Mouse (Mus musculus) forebrain, embryonic 15.5 days (tissue): ENCODE measurements around the gene Eaf1. TPM values are rescaled to one million over a fixed set of nuclear protein-coding genes. Genes with fewer than 3 reads are reported as not detected.

Source experiments
- ATAC-seq: fragments of 200-750 bp; cut with Nextera tagmentation; replicated peaks from 2 replicates; pipeline ENCODE4 v1.8.0; 2017; ENCODE audit warnings: mild to moderate bottlenecking, moderate TSS enrichment, moderate library complexity
- H3K27ac ChIP-seq: fragments of 300-500 bp; sonication (generic); replicated peaks from 2 replicates; pipeline ENCODE4 v1.5.1; 2015; ENCODE audit warnings: mild to moderate bottlenecking, inconsistent platforms
- H3K27me3 ChIP-seq: fragments of 300-500 bp; sonication (generic); 2 replicates; pipeline ENCODE4 v1.6.1; 2015; ENCODE audit warnings: inconsistent platforms
- H3K36me3 ChIP-seq: fragments of 300-500 bp; sonication (generic); 2 replicates; pipeline ENCODE4 v1.6.1; 2015; ENCODE audit warnings: mild to moderate bottlenecking, inconsistent platforms
- H3K4me1 ChIP-seq: fragments of 300-500 bp; sonication (generic); 2 replicates; pipeline ENCODE4 v1.6.1; 2015; ENCODE audit warnings: inconsistent platforms
- H3K4me2 ChIP-seq: fragments of 300-500 bp; sonication (generic); replicated peaks from 2 replicates; pipeline ENCODE4 v1.6.1; 2015; ENCODE audit warnings: mild to moderate bottlenecking, inconsistent platforms
- H3K4me3 ChIP-seq: fragments of 300-500 bp; sonication (generic); 2 replicates; pipeline ENCODE4 v1.5.1; 2015; ENCODE audit warnings: mild to moderate bottlenecking, inconsistent platforms
- H3K9ac ChIP-seq: fragments of 300-500 bp; sonication (generic); replicated peaks from 2 replicates; pipeline ENCODE4 v1.6.1; 2015; ENCODE audit warnings: mild to moderate bottlenecking, inconsistent platforms
- H3K9me3 ChIP-seq: fragments of 300-500 bp; sonication (generic); 2 replicates; pipeline ENCODE4 v1.6.1; 2016; ENCODE audit warnings: inconsistent platforms
- WGBS: fragments of 180-500 bp; shearing (Covaris S2); methylation state at CpG from one replicate; pipeline ENCODE4 v1.1.7; 2015; ENCODE audit warnings: mixed read lengths; 5-methylcytosine and 5-hydroxymethylcytosine counted together
- polyA plus RNA-seq: library from polyadenylated mRNA; unstranded; fragments of >200 nt; fragmentation: Nextera tagmentation; extraction: Ambion mirVana; gene quantifications from 2 replicates; pipeline ENCODE4 v1.2.1, GENCODE M21; 2015

Eaf1 gene
- polyA plus RNA-seq, 1 experiment from 2014 or later = 11.2 TPM

- WGBS = 86% methylated on average over 5 of the region's 5 CpGs
- peaks cover 82% of the 10 kb centered on the region for H3K36me3 ChIP-seq
- no peaks in the 10 kb centered on the region for H3K27me3 ChIP-seq
- no peak overlapping the region for H3K4me3 ChIP-seq
- H3K4me1 ChIP-seq = no peaks in the 10 kb centered on the region
- no peaks in the 10 kb centered on the region for H3K9me3 ChIP-seq
- ATAC-seq = no peak
- H3K4me2 ChIP-seq = no peak overlapping the region
- no peak overlapping the region for H3K9ac ChIP-seq
- no peak overlapping the region for H3K27ac ChIP-seq
These were observed 11.8 kb upstream of the Eaf1 start for GRCm38 (mm10) chr14:31482417-31482816.

- no peaks in the 10 kb centered on the region for H3K4me1 ChIP-seq
- no peaks in the 10 kb centered on the region for H3K27me3 ChIP-seq
- ATAC-seq = no peak
- no peak overlapping the region for H3K27ac ChIP-seq
- H3K9ac ChIP-seq = no peak overlapping the region
- H3K9me3 ChIP-seq = no peaks in the 10 kb centered on the region
- peaks cover 77% of the 10 kb centered on the region for H3K36me3 ChIP-seq
- H3K4me3 ChIP-seq = no peak overlapping the region
- H3K4me2 ChIP-seq = no peak overlapping the region
- WGBS = 87% methylated on average over 4 of the region's 4 CpGs
These were observed 7.7 kb upstream of the Eaf1 start for GRCm38 (mm10) chr14:31486465-31486864.

GRCm38 (mm10) chr14:31488055-31488454 is 6.1 kb upstream of the Eaf1 start:
- peaks cover 7% of the 10 kb centered on the region for H3K4me1 ChIP-seq
- no peak overlapping the region for H3K27ac ChIP-seq
- WGBS = 98% methylated on average over 6 of the region's 6 CpGs
- peaks cover 73% of the 10 kb centered on the region for H3K36me3 ChIP-seq
- ATAC-seq = no peak
- no peak overlapping the region for H3K4me3 ChIP-seq
- H3K4me2 ChIP-seq = no peak overlapping the region
- no peaks in the 10 kb centered on the region for H3K9me3 ChIP-seq
- no peaks in the 10 kb centered on the region for H3K27me3 ChIP-seq
- no peak overlapping the region for H3K9ac ChIP-seq

GRCm38 (mm10) chr14:31493901-31494300 is 298 bp upstream of the Eaf1 start:
- Histone ChIP-seq H3K4me3 (peak overlapping the region; percentile 75), H3K4me2 (peak overlapping the region; percentile 73), H3K4me1 (peaks cover 38% of the 10 kb centered on the region), H3K9me3 (no peaks in the 10 kb centered on the region), H3K9ac (peak overlapping the region; percentile 85), H3K27ac (no peak overlapping the region), H3K36me3 (peaks cover 31% of the 10 kb centered on the region), H3K27me3 (no peaks in the 10 kb centered on the region)
- no peak for ATAC-seq
- 53% methylated on average over 9 of the region's 9 CpGs for WGBS

- Histone ChIP-seq H3K4me1 (peaks cover 38% of the 10 kb centered on the region), H3K27ac (peak within 1 kb of the TSS; percentile 88), H3K9ac (peak within 1 kb of the TSS; percentile 85), H3K27me3 (no peaks in the 10 kb centered on the region), H3K36me3 (peaks cover 33% of the 10 kb centered on the region), H3K4me2 (peak within 1 kb of the TSS; percentile 73), H3K4me3 (peak within 1 kb of the TSS; percentile 75), H3K9me3 (no peaks in the 10 kb centered on the region)
- ATAC-seq = peak; percentile 98
- under 1% methylated on average over 49 of the region's 49 CpGs for WGBS
These were observed 816 bp downstream of the Eaf1 start, which contains the start of gene Mettl6 for GRCm38 (mm10) chr14:31494975-31495455. Gene Mettl6 (minus strand): TSS chr14:31495040.

- peak overlapping the region; percentile 88 for H3K27ac ChIP-seq
- peak overlapping the region; percentile 85 for H3K9ac ChIP-seq
- WGBS = 5% methylated on average over 8 of the region's 8 CpGs
- H3K4me1 ChIP-seq = peaks cover 38% of the 10 kb centered on the region
- H3K36me3 ChIP-seq = peaks cover 36% of the 10 kb centered on the region
- ATAC-seq = no peak
- H3K4me2 ChIP-seq = peak overlapping the region; percentile 73
- peak overlapping the region; percentile 75 for H3K4me3 ChIP-seq
- H3K27me3 ChIP-seq = no peaks in the 10 kb centered on the region
- H3K9me3 ChIP-seq = no peaks in the 10 kb centered on the region
These were observed 1.3 kb downstream of the Eaf1 start for GRCm38 (mm10) chr14:31495538-31495937.

GRCm38 (mm10) chr14:31496241-31496646 is 2.0 kb downstream of the Eaf1 start:
- peak overlapping the region; percentile 75 for H3K4me3 ChIP-seq
- no peaks in the 10 kb centered on the region for H3K27me3 ChIP-seq
- peaks cover 38% of the 10 kb centered on the region for H3K4me1 ChIP-seq
- no peaks in the 10 kb centered on the region for H3K9me3 ChIP-seq
- peaks cover 38% of the 10 kb centered on the region for H3K36me3 ChIP-seq
- H3K9ac ChIP-seq = peak overlapping the region; percentile 85
- H3K4me2 ChIP-seq = peak overlapping the region; percentile 73
- H3K27ac ChIP-seq = no peak overlapping the region
- ATAC-seq = no peak
- 59% methylated on average over 7 of the region's 7 CpGs for WGBS

- H3K4me1 ChIP-seq = peaks cover 19% of the 10 kb centered on the region
- no peak overlapping the region for H3K27ac ChIP-seq
- WGBS = 91% methylated on average over 1 of the region's 1 CpGs
- no peak overlapping the region for H3K4me2 ChIP-seq
- no peak overlapping the region for H3K9ac ChIP-seq
- H3K27me3 ChIP-seq = no peaks in the 10 kb centered on the region
- no peak overlapping the region for H3K4me3 ChIP-seq
- H3K36me3 ChIP-seq = peaks cover 57% of the 10 kb centered on the region
- H3K9me3 ChIP-seq = no peaks in the 10 kb centered on the region
- ATAC-seq = no peak
These were observed 5.3 kb downstream of the Eaf1 start for GRCm38 (mm10) chr14:31499526-31499925.

- WGBS = 94% methylated on average over 13 of the region's 13 CpGs
- H3K9ac ChIP-seq = no peak overlapping the region
- no peak overlapping the region for H3K27ac ChIP-seq
- H3K4me1 ChIP-seq = no peaks in the 10 kb centered on the region
- H3K4me3 ChIP-seq = no peak overlapping the region
- no peaks in the 10 kb centered on the region for H3K27me3 ChIP-seq
- no peak for ATAC-seq
- H3K4me2 ChIP-seq = no peak overlapping the region
- H3K9me3 ChIP-seq = no peaks in the 10 kb centered on the region
- peaks cover 86% of the 10 kb centered on the region for H3K36me3 ChIP-seq
These were observed 9.2 kb downstream of the Eaf1 start for GRCm38 (mm10) chr14:31503406-31503805.

- H3K4me2 ChIP-seq = no peak overlapping the region
- H3K9me3 ChIP-seq = no peaks in the 10 kb centered on the region
- no peaks in the 10 kb centered on the region for H3K4me1 ChIP-seq
- ATAC-seq = no peak
- peaks cover 82% of the 10 kb centered on the region for H3K36me3 ChIP-seq
- no peaks in the 10 kb centered on the region for H3K27me3 ChIP-seq
- 90% methylated on average over 6 of the region's 6 CpGs for WGBS
- no peak overlapping the region for H3K9ac ChIP-seq
- H3K4me3 ChIP-seq = no peak overlapping the region
- 0 out of 2 replicates have a peak overlapping the region, but pooled peaks have one; percentile 12 for H3K27ac ChIP-seq
These were observed 12.3 kb downstream of the Eaf1 start for GRCm38 (mm10) chr14:31506456-31506855.

- no peaks in the 10 kb centered on the region for H3K4me1 ChIP-seq
- H3K27ac ChIP-seq = no peak overlapping the region
- no peak overlapping the region for H3K4me3 ChIP-seq
- no peaks in the 10 kb centered on the region for H3K27me3 ChIP-seq
- no peak for ATAC-seq
- no peak overlapping the region for H3K4me2 ChIP-seq
- peaks cover 49% of the 10 kb centered on the region for H3K36me3 ChIP-seq
- H3K9me3 ChIP-seq = no peaks in the 10 kb centered on the region
- WGBS = 93% methylated on average over 2 of the region's 2 CpGs
- no peak overlapping the region for H3K9ac ChIP-seq
These were observed 15.7 kb downstream of the Eaf1 start for GRCm38 (mm10) chr14:31509911-31510310.

- Histone ChIP-seq H3K9ac (no peak overlapping the region), H3K9me3 (no peaks in the 10 kb centered on the region), H3K27me3 (no peaks in the 10 kb centered on the region), H3K4me1 (no peaks in the 10 kb centered on the region), H3K4me2 (no peak overlapping the region), H3K4me3 (no peak overlapping the region), H3K36me3 (peaks cover 45% of the 10 kb centered on the region), H3K27ac (no peak overlapping the region)
- ATAC-seq = no peak
- WGBS = 94% methylated on average over 3 of the region's 3 CpGs
These were observed 16.1 kb downstream of the Eaf1 start for GRCm38 (mm10) chr14:31510322-31510721.

GRCm38 (mm10) chr14:31515895-31516294 is 21.7 kb downstream of the Eaf1 start:
- Histone ChIP-seq H3K27me3 (no peaks in the 10 kb centered on the region), H3K27ac (no peak overlapping the region), H3K4me1 (no peaks in the 10 kb centered on the region), H3K36me3 (no peaks in the 10 kb centered on the region), H3K4me3 (no peak overlapping the region), H3K9me3 (no peaks in the 10 kb centered on the region), H3K9ac (no peak overlapping the region), H3K4me2 (no peak overlapping the region)
- no peak for ATAC-seq
- 94% methylated on average over 2 of the region's 2 CpGs for whole genome bisulfite sequencing
